Mouse (Mus musculus): ENCODE data around the gene Adap1.

The Adap1 gene

DNA sequence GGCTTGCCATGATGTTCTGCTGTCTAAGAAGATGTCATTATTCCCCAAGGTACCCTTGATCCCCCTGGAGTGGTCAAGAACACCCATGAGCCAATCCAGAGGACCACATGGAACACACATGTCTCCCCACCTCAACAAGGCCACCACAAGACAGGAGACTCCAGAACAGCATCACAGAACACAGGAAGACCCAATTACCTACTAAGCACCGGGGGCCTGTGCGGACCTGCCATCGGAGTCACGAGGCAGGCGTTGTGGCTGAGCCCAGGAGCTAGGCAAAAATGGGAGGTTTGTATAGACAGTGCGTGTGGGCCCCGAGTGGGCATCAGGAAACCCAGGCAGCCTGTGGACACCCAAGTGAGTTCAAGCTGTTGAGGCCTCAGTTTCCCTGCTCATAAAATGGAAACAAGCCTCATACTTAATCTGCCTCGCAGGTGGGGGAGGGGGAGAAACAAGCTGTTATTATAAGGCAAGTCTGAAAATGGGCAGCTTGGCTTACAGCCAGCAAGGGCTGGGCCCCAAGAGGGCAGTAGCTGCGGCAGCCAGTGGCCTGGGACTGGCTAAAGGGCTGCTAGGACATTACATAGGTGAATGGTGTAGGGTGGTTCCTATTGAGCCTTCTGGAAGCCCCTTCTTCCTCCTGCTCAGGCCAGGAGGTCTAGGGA lies 2.0 kb downstream of the Adap1 start:
- no peak for DNase-seq (ENCODE audit: extremely low spot score, low spot score)

DNA sequence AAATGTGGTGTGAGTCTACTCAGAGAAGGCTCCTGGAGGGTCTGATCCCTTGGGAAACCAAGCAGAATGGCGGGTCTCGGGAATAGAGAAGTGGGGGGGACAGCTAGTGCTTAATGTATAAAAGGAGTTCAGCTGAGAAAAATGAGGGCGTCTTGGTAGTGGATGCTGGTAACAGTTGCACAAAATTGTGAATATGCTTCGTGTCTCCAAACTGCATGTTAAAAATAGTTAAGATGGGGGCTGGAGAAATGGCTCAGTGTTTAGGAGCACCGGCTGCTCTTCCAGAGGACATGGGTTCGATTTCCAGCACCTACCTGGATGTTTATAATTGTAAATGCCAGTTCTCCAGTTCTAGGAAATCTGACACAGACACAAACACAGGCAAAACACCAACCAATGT lies 4.1 kb downstream of the Adap1 start:
- no peak for DNase-seq (ENCODE audit: extremely low spot score, low spot score)

DNA sequence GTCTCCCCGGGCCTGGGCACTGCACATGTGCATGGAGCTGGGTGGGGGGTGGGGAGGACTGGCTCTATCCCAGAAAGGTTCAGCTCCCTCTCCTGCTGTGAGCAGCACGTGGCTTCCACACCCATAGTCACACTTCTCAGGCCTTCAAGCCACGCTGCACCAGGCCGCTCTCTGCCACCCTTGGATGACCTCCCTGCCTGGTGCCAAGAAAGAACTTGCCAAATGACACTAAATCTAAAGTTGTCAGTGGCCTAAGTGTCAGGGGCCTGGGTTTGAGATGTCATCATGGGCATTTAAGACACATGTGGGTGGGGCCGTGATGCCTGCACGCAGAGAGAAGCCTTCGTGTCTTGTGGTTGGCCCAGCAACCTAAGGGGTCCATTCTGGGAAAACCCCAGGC lies 5.0 kb downstream of the Adap1 start:
- no peak for DNase-seq (ENCODE audit: extremely low spot score, low spot score)

DNA sequence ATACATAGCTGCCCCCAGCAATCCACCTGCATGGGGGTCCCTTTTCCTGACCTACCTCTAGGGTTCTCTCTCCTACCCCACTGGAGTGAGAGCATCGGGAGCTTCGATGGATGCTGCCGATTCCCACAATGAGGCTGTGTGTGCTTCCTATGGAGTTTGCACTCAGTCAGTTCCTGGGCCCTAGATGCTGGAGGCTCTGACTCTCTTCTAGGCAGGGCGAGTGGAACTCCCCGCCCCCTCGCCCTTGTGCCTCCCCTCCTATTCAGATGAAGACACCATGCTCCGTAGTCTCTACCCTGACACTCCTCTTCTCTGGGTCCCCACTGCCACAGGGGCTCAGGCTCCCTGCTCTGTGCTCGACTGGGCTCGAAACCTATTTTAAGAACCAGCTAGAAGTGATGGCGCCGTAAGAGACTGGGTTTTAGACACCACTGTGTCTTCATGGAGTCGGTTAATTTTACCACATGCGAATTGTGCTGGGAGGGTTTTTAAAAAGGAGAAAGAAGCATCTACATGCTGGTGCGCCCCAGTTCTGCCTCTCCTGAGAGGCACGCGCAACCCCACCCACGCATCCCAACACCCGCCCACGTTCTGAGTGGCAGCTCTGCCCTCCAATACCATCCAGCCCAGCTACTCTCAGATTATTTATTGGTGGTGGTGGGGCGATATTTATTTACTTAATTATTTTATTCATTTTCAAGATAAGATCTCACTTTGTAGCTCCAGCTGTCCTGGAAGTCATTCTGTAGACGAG lies 7.5 kb downstream of the Adap1 start:
- DNase-seq (ENCODE audit: extremely low spot score, low spot score): no peak

DNA sequence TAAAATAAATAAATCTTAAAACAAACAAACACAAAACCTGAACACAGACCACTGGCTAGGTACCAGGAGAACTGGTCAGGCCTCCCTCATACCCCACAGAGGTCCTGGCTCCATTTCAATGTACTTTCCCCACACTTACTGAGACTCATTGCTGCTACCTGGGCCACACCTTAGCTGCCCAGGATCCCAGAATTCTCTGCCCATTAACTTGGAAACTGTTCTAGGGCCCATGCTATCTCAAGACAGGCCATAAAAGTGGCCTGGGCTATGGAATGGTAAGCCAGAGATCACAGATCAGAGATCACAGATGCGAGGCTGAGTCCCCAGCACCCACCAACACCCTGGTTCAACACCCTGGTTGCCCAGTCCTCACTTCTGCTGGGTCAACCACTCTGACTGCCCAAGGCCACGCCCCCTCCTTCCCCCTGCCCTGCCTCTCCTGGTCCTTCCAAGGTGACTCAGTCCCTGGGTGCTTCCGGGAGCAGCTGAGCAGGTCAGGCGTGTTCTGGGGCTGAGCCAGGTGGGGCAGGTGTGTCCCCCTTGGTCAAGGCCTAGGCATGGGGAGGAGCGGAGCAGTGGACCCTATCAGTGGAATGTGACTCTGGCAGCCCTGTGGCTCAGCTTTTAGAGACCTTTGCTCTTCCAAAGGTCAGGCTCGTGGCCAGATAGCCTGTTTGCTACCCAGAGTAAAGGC lies 8.3 kb downstream of the Adap1 start:
- no peak for DNase-seq (ENCODE audit: extremely low spot score, low spot score)

DNA sequence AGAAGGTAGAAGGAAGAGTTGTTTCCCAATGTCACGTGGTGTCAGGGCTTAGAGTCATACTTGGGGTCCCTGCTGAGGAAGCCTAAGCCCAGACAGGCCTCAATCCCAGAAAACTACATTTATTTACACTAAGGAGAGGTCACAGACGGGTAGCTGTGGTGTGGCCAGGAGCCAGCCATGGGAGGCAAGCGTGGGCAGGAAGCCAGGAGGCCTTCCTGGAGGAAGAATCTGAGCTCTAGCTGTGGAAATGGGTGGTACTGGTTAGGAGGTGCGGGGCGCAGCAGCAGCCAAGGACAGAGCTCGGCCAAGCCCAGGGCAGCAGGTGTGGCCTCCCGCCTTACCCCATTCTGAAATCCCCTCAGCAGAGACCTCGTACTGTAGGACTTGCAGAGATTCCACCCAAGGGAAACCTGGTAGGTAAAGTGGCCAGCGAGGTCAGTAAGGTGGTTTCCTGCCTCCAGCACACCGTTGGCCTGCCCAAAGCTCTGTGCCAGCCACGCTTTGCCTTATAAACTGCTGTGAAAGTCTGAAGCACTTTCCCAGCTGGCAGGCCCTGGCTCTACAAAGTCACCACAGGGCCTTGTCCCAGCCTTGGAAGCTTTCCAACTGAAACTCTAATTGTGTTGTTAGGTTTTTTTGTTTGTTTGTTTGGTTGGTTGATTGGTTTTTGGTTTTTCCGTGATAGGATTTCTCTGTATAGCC lies 10.3 kb downstream of the Adap1 start:
- DNase-seq (ENCODE audit: extremely low spot score, low spot score): no peak

DNA sequence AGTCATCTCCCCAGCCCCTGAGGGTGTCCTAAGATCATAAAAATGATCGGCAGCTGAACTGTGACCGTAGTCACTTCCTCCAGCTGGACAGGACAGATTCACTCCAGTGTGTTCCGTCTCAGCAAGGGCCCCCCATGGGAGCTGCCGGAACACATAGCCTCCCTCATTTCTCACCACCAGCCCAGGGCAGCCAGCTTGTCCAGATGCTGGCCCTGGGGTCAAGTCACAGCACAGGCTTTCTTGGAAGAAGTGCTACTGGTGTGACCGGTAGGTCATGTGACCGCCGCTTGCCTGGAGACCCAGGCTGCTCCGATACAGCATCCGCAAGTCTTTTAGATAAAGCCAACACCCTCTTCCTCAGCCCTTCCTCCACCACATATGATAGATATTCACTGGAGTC lies 11.9 kb downstream of the Adap1 start:
- no peak for DNase-seq (ENCODE audit: extremely low spot score, low spot score)

DNA sequence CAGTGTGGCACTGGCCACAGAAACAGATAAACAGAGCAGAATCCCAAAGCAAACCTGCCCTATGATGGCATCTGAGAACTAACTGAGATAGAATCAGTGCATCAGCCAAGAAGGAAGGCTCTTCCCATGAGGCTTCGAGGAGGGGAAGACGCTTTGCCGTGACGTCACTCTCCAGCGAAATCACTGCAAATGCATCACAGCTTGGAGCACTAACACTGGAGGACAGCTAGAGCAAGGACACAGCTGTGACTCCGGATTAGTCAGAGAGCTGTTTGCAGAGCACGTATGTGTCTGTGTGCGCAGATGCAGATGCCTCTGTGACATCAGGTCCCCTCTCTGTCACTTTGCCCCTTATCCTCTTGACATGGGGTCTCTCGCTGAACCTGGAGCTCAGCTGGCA lies 13.6 kb downstream of the Adap1 start:
- no peak for DNase-seq (ENCODE audit: extremely low spot score, low spot score)

DNA sequence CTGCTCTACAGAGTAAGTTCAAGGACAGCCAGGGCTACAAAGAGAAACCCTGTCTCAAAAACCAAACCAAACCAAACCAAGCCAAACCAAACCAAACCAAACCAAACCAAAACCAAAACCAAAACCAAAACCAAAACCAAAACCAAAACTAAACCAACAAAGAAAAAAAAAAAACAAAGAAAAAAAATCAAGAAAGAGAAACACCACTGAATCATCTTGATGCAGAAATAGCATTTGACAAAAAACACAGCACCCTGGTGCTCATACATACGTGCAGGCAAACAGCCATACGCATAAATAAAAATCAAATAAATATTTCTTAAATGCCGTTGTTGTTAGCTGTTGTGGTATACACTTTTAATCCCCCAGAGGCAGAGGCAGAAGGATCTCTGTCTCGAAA lies 14.9 kb downstream of the Adap1 start:
- DNase-seq (ENCODE audit: extremely low spot score, low spot score): no peak

DNA sequence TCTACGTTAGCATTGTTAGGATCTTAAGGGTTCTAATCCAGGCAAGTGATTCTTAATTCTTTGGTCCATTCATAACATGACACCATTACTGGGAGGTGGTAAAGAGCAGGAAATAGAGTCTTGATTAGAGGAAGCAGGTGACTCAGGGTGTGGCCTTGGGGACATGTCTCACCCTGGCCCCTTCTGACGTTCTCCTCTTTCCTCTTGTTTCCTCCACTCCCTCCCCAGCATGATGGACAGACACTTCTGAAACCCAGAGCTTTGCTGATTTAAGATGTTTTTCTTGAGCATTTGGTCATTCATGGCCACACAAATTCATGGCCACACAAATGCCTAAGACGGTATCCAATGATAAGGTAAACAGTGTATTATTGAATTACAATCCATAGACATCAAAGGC lies 15.5 kb downstream of the Adap1 start:
- no peak for DNase-seq (ENCODE audit: extremely low spot score, low spot score)

DNA sequence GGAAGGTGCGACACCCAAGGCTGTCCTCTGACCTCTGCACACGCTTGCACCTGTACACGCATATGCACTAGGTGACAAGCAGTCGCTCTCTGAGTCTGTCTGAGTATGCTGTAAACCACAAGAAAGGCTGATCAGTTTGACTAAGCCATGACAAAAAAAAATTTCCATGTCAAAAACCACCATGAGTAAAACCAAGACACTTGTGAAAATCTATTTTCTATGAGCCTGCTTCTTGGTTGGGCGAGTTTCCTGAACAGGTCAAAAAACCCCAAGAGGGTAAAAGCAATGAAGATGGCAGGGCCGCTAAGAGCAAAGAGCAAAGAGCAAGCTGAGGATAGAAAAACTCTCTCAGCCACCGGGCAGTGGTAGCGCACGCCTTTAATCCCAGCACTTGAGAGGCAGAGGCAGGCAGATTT lies 21.8 kb downstream of the Adap1 start:
- no peak for DNase-seq (ENCODE audit: extremely low spot score, low spot score)

DNA sequence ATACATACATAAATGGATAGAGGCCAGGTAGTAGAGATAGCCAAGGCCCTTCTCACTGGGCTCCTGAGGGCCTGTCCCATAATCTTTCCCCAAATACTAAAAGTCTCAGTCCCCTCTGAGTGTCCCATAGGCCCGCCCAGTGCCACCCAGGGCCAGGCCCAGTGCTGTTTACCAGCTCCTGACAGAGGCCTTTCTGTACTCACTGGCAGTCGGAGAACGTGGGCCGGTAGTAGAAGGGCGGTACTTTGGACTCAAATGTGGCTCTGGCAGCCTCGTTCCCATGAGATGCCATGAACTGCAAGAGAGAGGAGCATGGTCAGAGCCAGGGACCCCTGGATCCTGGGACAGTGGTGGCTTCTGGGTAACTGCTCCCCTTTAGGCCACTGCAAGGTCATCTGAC lies 23.3 kb downstream of the Adap1 start:
- no peak for DNase-seq (ENCODE audit: extremely low spot score, low spot score)

DNA sequence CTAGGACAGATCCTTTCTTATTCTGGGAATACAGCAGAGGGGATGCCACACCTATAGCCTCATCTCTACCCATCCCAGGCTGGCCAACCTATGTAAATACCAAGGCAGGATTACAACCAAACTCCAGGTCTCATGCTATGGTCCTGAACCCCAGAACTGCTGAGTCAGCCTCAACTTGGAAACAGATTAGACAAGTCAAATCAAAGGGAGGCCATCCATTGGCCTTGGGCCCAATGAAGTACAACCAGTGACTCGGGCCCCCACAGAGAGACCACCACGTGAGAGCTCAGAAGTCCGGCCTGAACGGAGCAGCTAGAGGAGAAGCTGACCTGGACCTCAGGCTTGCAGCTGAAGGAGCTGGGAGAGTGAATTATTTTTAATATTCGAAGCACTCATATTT lies 27.7 kb downstream of the Adap1 start:
- no peak for DNase-seq (ENCODE audit: extremely low spot score, low spot score)

DNA sequence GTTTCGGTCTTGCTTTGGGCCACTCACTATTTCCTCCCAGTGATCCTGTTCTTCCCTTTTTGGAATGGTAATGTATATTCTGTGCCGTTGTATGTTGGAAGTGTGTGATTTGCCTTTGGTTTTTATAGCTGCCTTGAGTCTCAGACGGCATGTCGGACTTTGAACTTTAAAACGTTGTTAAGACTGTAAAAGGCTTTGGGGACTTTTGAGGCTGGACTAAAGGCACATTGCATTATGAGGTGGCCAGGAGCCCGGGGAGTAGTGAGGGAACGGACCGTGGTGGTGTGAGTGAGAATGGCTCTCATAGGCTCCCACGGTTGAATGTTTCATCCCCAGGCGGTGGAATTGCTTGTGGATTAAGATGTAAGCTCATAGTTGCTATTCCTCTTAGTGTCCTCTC lies 28.3 kb downstream of the Adap1 start:
- no peak for DNase-seq (ENCODE audit: extremely low spot score, low spot score)

DNA sequence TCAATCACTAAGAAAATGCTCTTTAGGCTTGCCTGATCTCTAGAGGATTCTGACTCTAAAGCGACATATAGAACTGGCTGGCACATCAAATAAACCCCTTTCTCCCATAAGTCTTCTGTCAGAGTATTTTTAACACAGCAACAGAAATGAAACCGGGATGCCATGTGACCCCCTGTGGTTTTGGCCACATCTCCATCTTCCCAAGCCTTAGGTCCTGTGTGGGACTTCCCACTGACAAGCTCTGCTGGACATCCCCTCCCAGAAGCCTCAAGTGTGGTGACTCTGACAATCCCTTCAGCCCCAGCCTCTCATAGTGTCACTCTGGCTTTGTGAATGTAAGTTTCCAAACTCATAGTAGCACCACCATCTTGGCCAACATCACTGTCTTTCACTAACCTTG lies 31.3 kb downstream of the Adap1 start:
- DNase-seq (ENCODE audit: extremely low spot score, low spot score): no peak

DNA sequence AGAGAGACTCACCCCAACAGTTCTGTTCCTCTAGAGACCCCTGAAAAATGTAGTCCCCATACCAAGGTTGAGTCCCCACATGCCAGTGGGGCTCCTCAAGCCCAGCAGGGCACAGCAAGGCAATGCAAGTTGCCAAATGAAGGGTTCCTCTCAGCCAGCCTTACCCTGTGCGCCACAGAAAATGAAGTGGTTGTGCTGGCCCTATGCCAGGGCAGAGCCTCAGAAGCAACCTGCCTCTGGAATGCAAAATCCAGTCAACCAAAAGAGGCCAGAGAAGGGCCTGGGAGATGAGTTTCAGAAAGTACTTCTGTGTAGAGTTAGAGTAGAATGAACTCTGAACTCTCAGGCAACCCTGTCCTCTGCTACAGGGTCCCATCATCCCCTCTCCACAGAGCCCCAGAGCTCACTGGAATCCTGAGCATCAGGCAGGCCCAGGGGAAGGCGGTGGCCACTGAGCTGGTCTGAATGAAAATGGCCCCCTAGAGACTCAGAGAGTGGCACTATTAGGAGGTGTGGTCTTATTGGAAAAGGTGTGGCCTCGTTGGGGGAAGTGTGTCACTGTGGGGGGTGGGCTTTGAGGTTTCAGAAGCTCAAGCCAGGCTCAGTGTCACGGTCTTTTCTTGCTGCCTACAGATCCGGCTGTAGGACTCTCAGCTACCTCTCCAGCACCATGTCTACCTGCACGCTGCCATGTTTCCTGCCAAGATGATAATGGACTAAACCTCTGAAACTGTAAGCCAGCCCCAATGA lies 33.4 kb downstream of the Adap1 start:
- DNase-seq (ENCODE audit: extremely low spot score, low spot score): no peak

DNA sequence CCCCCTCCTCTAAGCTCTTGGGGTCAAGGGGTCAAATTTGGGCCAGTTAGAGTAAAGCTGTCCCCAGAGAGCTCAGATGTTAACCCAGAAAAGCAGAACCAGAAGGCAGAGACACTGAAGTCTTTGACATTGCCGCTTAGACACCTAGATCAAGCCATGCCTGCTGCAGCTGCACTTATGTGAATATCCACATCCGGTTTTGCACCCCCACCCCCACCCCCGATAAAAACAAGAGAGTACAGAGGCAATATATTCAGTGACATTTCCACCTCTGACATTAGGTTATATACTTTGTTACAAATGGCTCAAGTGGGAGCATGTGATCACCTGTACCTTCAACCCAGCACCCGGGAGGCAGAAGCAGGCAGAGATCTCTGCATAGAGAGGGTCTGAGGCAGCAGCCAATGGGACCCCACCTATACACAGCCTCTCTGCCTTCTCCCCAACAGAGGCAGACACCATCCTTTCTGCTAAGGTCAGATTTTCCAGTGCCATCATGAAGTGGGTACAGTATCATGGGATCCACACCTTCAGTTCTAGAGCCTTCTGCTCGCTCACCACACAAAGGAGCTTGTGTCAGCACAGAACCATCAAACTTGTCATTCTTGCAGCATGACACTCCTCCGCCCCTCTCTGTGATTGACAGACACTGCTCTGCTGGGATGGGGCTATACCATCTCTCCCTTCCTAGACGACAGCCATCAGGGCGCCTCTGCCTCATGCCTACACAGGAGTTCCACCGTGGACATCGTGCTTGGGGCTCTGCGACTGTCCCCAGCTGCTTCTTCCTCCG lies 34.8 kb downstream of the Adap1 start:
- no peak for DNase-seq (ENCODE audit: extremely low spot score, low spot score)

DNA sequence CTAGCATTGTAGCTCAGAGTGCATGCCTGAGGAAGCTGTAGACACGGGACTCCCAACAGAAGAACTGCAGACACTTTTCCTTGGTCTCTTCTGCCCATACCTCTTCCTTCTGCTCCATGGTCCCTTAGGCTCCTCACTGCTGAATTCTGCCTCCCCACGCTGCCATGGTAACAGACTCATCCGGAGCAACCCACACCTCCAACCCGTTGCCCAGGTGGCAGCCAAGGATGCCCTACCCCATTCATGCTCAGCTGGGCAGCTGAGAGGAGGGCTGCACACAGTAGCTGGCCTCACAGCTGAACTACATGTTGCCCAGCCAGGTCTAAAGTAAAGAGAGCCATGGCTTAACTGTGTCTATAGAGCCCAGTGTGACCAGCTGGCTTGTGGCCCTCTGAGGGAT lies 36.8 kb downstream of the Adap1 start:
- no peak for DNase-seq (ENCODE audit: extremely low spot score, low spot score)

DNA sequence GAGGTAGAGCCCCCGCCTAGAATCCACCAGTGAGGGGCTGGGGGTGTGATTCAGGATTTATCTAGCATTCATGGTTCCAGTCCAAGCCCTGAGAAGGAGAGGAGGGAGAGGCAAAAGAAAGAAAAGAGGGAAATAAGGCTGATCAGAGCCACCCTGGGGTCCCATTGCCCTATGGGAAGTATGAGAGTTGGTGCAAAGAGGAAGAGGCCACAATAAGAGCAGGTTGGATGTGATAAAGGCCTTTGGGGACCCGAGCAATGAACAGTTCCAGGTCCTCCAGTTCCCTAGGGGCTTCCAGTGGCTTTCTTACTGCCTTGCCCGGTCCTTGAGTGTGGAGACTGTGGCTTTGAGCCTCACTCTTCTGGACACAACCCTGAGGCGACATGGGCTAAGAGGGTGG lies 37.6 kb downstream of the Adap1 start:
- DNase-seq (ENCODE audit: extremely low spot score, low spot score): no peak

DNA sequence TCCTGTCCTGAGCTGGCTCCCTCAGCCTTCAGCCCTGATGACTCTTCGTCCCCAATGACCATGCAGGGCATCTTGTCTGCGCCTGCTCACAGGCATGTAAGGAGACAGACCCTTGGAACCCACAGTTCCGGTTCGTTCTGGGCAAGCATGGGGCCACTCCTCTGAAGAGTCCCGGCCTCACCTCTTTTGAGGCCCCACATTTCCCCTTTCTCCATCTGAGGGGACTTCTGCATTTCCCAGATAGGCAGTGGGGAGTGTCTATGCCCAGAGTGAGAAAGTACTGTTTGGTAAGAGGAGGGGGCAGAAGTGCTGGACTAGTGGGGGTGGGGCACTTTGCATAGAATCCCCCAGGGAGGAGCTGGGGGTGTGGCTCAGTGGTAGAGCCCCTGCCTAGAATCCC lies 38.3 kb downstream of the Adap1 start:
- DNase-seq (ENCODE audit: extremely low spot score, low spot score): no peak
